Mouse (Mus musculus): ENCODE results near the gene Ap2a1.

GRCm38 (mm10) chr7:44877833-44878232 is 51.5 kb downstream of the Ap2a1 start:
- TF ChIP-seq POLR2A (IDR thresholded peaks at IDR 0.05; ENCODE audit: extremely low read depth, insufficient read depth, low read length) (no peak), CTCF (IDR thresholded peaks at IDR 0.05; ENCODE audit: extremely low read depth, insufficient read depth, low read length) (no peak)

Measured in cortical plate, adult 2 months (tissue).